Mouse (Mus musculus): ENCODE measurements around the gene Pdia5. TPM values are rescaled to one million over a fixed set of nuclear protein-coding genes. Genes with fewer than 3 reads are reported as not detected.

Gene Pdia5
- polyA plus RNA-seq, 1 experiment from 2014 or later: 24.4 TPM

DNA sequence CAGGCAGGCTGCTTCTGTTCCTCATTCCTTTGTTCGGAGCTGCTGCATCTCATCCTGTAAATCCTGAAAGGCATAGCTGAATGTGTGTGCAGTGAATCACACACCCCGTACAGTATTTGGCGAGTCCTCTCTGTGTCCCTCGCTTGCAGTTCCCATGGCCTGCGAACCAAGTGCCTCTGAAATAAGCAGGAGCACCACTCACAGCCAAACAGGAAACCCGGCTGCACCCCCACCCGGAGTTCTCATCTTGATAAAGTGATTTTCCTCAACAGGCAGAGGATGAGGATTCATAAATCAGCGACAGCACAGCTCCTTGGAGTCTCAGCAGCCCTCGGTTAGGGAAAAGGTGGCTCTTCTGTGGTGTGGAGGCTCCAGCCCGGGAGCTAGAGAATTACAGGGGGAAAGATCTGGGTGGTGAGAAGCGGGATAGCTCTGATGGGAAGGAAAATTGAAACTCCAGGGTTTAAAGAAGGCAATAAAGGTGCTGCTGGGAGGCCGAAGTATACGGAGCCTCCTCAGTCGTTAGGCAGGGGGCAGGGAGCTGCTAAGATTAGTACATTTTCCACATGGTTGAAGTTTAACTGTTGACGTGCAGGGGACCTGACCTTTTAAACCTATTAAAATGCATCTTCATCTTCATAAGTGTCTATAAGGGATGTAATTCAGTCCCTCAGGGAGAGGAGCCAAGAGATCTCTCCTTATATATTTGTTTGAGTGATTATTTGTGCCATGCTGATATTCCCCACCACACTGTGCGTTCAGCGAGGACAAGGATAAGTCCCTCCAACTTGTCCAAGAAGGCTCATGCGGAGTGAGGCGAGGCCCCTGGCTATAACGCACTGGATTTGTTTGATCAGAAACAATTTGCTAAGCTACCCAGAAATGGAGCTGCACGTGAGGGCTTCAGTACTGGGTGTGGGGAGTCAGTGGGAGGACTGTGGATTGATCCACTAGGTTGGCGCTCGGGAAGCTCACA lies 27.6 kb upstream of the Pdia5 start:
- 0 out of 2 replicates have a peak overlapping the region, but pooled peaks have one; percentile 3 for H3K4me3 ChIP-seq (ENCODE audit: low read depth, low read length)
- H3K9ac ChIP-seq (ENCODE audit: low read depth, low read length): no peak overlapping the region

DNA sequence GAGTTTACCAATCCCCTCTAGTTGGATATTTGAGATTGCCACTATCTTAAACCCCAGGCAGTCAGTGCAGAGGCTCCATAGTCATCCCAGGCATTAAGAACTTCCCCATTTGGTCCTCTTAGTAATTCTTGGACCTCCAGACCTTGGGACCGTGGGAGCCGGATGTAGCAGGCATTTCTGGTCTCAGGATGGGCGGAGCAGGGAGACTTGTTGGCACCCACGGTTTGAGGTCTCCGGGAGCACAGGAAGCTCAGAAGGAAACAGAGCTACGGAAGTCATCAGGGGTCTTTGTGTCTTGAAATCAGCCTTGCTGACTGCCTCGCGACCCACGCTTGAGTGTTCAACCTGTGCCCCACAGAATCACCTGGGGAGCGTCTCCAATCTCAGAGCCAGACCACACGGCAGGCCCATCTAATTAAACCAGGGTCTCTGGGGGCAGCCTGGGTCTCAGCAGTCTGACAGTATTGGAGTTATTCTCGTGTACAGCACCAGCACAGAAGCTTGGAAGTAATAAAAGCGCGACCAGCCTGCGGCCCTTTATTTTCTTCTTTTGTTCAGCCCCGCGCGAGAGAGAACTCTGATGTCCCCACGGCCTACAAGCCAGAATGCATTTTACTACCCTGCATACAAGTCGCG lies 25.4 kb upstream of the Pdia5 start:
- Histone ChIP-seq H3K4me1 (replicated peaks; ENCODE audit: control insufficient read depth, insufficient read depth, low read length) (0 out of 2 replicates have a peak, but pooled peaks cover 3% of the 10 kb centered on the region), H3K4me3 (ENCODE audit: low read depth, low read length) (no peak overlapping the region), H3K4me2 (replicated peaks; ENCODE audit: low read depth) (no peak overlapping the region), H3K27ac (ENCODE audit: low read depth, low read length) (no peak overlapping the region), H3K9ac (ENCODE audit: low read depth, low read length) (no peak overlapping the region), H3K27me3 (replicated peaks; ENCODE audit: control insufficient read depth, insufficient read depth, low read length) (no peaks in the 10 kb centered on the region), H3K9me3 (ENCODE audit: control insufficient read depth) (no peaks in the 10 kb centered on the region), H3K36me3 (ENCODE audit: control insufficient read depth, insufficient read depth) (no peaks in the 10 kb centered on the region)
- no peak for TF ChIP-seq CTCF (IDR thresholded peaks at IDR 0.05; ENCODE audit: low read depth)
- WGBS: 77% methylated on average over 21 of the region's 21 CpGs
- no peak for ATAC-seq

More for the DNA sequence above, 27.6 kb upstream of the Pdia5 start:
- H3K9me3 ChIP-seq (ENCODE audit: control insufficient read depth): no peaks in the 10 kb centered on the region
- ATAC-seq: no peak
- no peak for TF ChIP-seq CTCF (IDR thresholded peaks at IDR 0.05; ENCODE audit: low read depth)
- no peak overlapping the region for H3K27ac ChIP-seq (ENCODE audit: low read depth, low read length)
- no peaks in the 10 kb centered on the region for H3K27me3 ChIP-seq (replicated peaks; ENCODE audit: control insufficient read depth, insufficient read depth, low read length)
- no peaks in the 10 kb centered on the region for H3K36me3 ChIP-seq (ENCODE audit: control insufficient read depth, insufficient read depth)
- peak overlapping the region; percentile 47 for H3K4me2 ChIP-seq (replicated peaks; ENCODE audit: low read depth)
- H3K4me1 ChIP-seq (replicated peaks; ENCODE audit: control insufficient read depth, insufficient read depth, low read length): 0 out of 2 replicates have a peak, but pooled peaks cover 3% of the 10 kb centered on the region
- 31% methylated on average over 23 of the region's 23 CpGs for WGBS

DNA sequence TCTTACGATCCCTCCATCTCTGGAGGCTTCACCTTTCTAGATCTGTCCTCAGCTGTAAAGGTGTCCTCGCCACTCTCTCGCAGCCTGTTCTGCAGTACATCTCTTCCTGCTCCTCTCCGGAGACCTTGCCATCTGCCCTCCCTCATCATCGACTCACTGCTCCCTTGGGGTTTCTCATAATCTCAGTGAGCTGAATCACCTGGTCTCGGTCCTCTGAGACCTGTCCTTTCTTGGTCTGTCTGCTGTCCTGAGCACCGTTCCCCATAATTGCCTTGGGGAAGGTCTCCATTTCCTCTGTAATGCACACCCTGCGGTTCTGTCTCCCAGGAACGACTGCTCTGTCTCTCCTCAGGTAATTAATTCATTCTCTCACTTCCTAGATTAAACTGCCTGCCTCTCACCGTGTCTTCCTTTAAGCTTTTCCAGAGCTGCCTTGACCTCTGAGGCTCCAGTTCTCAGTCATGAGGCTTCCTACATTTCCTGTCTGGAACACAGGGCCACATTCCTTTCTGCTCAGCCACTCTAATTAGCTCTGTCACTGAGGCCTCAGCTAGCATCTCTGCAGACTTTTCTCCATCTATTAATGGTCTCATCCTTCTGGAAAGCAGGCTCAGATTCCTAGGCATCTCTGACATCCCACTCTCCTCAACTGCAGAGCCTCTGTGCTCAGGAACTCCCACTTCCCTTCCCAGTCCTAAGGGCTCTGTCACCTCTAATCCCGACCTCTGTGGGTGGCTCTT lies 18.8 kb upstream of the Pdia5 start:
- TF ChIP-seq CTCF (IDR thresholded peaks at IDR 0.05; ENCODE audit: low read depth): no peak
- Histone ChIP-seq H3K9me3 (ENCODE audit: control insufficient read depth) (no peaks in the 10 kb centered on the region), H3K4me3 (ENCODE audit: low read depth, low read length) (no peak overlapping the region), H3K27ac (ENCODE audit: low read depth, low read length) (no peak overlapping the region), H3K4me2 (replicated peaks; ENCODE audit: low read depth) (no peak overlapping the region), H3K27me3 (replicated peaks; ENCODE audit: control insufficient read depth, insufficient read depth, low read length) (no peaks in the 10 kb centered on the region), H3K4me1 (replicated peaks; ENCODE audit: control insufficient read depth, insufficient read depth, low read length) (no peaks in the 10 kb centered on the region), H3K36me3 (ENCODE audit: control insufficient read depth, insufficient read depth) (no peaks in the 10 kb centered on the region), H3K9ac (ENCODE audit: low read depth, low read length) (no peak overlapping the region)
- 50% methylated on average over 11 of the region's 11 CpGs for WGBS
- ATAC-seq: no peak

DNA sequence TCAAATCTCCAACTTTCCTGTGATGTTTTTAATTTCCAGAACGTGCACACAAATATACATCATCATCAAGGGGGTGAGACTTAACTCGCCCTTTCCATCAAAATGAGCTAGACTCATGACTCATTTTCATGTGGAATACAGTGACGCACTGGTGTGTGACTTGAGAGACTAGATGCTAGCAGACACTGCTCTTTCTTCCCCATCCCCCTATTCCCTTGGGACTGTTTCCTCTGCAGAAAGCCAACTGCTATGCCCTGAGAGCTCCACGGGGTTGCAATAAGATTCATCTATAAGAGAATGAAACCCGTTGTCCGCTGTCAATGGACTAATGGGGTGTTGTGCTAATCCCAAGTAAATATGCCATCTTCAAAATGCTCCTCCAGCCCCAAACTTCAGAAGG lies 17.9 kb upstream of the Pdia5 start:
- Histone ChIP-seq H3K4me3 (ENCODE audit: low read depth, low read length) (no peak overlapping the region), H3K9me3 (ENCODE audit: control insufficient read depth) (no peaks in the 10 kb centered on the region), H3K27ac (ENCODE audit: low read depth, low read length) (no peak overlapping the region), H3K4me1 (replicated peaks; ENCODE audit: control insufficient read depth, insufficient read depth, low read length) (no peaks in the 10 kb centered on the region), H3K27me3 (replicated peaks; ENCODE audit: control insufficient read depth, insufficient read depth, low read length) (no peaks in the 10 kb centered on the region), H3K9ac (ENCODE audit: low read depth, low read length) (no peak overlapping the region), H3K36me3 (ENCODE audit: control insufficient read depth, insufficient read depth) (no peaks in the 10 kb centered on the region), H3K4me2 (replicated peaks; ENCODE audit: low read depth) (no peak overlapping the region)
- no peak for TF ChIP-seq CTCF (IDR thresholded peaks at IDR 0.05; ENCODE audit: low read depth)
- no peak for ATAC-seq
- 84% methylated on average over 6 of the region's 6 CpGs for WGBS

DNA sequence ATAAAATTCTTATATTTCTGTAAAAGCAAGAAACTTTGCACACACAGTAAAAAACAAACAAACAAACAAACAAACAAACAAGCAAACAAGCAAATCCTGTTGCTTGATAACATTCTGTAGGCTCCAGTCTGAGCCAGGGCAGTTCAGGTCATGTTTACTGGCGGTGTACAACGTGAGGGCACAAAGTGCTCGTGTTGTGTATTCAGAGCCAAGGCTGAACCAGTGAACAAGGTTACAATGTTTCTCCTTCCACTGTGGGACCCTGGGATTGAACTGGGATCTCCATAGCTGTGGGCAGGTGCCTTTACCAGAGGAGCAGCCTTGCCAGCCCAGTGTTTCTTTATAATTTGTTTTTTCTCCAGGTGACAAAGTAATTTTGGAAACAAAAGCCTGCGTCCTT lies 15.1 kb upstream of the Pdia5 start:
- no peak for ATAC-seq
- H3K9ac ChIP-seq (ENCODE audit: low read depth, low read length): no peak overlapping the region
- 84% methylated on average over 4 of the region's 4 CpGs for WGBS
- no peaks in the 10 kb centered on the region for H3K9me3 ChIP-seq (ENCODE audit: control insufficient read depth)
- H3K27ac ChIP-seq (ENCODE audit: low read depth, low read length): no peak overlapping the region
- no peaks in the 10 kb centered on the region for H3K4me1 ChIP-seq (replicated peaks; ENCODE audit: control insufficient read depth, insufficient read depth, low read length)
- H3K4me2 ChIP-seq (replicated peaks; ENCODE audit: low read depth): no peak overlapping the region
- no peaks in the 10 kb centered on the region for H3K36me3 ChIP-seq (ENCODE audit: control insufficient read depth, insufficient read depth)
- no peak for TF ChIP-seq CTCF (IDR thresholded peaks at IDR 0.05; ENCODE audit: low read depth)
- no peak overlapping the region for H3K4me3 ChIP-seq (ENCODE audit: low read depth, low read length)
- H3K27me3 ChIP-seq (replicated peaks; ENCODE audit: control insufficient read depth, insufficient read depth, low read length): no peaks in the 10 kb centered on the region

DNA sequence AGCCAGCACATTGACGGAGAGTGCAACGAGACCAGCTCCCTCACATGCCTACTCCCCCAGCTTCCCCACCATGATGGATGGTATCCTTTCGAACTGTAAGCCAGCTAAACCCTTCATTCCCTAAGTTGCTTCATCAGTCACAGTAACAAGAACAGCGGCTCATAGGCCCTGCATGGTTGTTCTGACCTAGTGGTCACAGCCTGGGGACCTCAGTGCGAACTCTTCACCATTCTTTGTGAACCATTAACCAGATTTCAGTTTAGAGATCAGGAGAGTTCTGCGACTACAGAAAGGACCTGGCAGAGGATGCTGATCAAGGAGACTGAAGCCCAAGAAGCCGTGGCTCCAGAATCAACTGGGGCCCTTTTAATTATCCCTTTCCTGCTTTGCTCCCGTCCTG lies 13.6 kb upstream of the Pdia5 start:
- H3K27me3 ChIP-seq (replicated peaks; ENCODE audit: control insufficient read depth, insufficient read depth, low read length): no peaks in the 10 kb centered on the region
- H3K36me3 ChIP-seq (ENCODE audit: control insufficient read depth, insufficient read depth): no peaks in the 10 kb centered on the region
- H3K4me2 ChIP-seq (replicated peaks; ENCODE audit: low read depth): no peak overlapping the region
- no peak overlapping the region for H3K27ac ChIP-seq (ENCODE audit: low read depth, low read length)
- no peak for ATAC-seq
- 85% methylated on average over 8 of the region's 8 CpGs for WGBS
- no peak overlapping the region for H3K9ac ChIP-seq (ENCODE audit: low read depth, low read length)
- no peaks in the 10 kb centered on the region for H3K4me1 ChIP-seq (replicated peaks; ENCODE audit: control insufficient read depth, insufficient read depth, low read length)
- no peak overlapping the region for H3K4me3 ChIP-seq (ENCODE audit: low read depth, low read length)
- no peaks in the 10 kb centered on the region for H3K9me3 ChIP-seq (ENCODE audit: control insufficient read depth)
- no peak for TF ChIP-seq CTCF (IDR thresholded peaks at IDR 0.05; ENCODE audit: low read depth)

Data from intestine, postnatal 0 days (tissue).